Mouse (Mus musculus): ENCODE measurements at regions not wholly inside any gene's neighbourhood (a gene's known extent, or its start where the extent isn't known, plus 50 kb on each side); places are given as distances from the start of the nearest gene placed in this dataset.
A peak's percentile ranks its signal among the peaks of the same experiment; 100 is the strongest.

- Histone ChIP-seq H3K4me3 (no peak overlapping the region), H3K27me3 (peaks cover 4% of the 10 kb centered on the region), H3K27ac (peak overlapping the region; percentile 39; the same call in 1 of the 2 replicates), H3K36me3 (no peaks in the 10 kb centered on the region), H3K4me1 (peaks cover 21% of the 10 kb centered on the region), H3K9ac (no peak overlapping the region), H3K9me3 (no peaks in the 10 kb centered on the region), H3K4me2 (replicated peaks) (no peak overlapping the region)
- 0 out of 2 replicates have a peak, but pooled peaks have one; percentile 46 for ATAC-seq (ENCODE audit: low FRiP score, low read depth)
- 38% methylated on average over 9 of the region's 9 CpGs for WGBS
Measured at GRCm38 (mm10) chr4:137158201-137158600, 109.6 kb upstream of the Zbtb40 start.

- no peak for ATAC-seq (ENCODE audit: low FRiP score, low read depth)
- 64% methylated on average over 11 of the region's 11 CpGs for WGBS
- Histone ChIP-seq H3K27ac (no peak overlapping the region), H3K4me3 (no peak overlapping the region), H3K9me3 (peaks cover 7% of the 10 kb centered on the region), H3K36me3 (no peaks in the 10 kb centered on the region), H3K4me2 (replicated peaks) (no peak overlapping the region), H3K4me1 (peaks cover 21% of the 10 kb centered on the region), H3K27me3 (no peaks in the 10 kb centered on the region), H3K9ac (no peak overlapping the region)
Measured at GRCm38 (mm10) chr4:137156441-137157105, 108.0 kb upstream of the Zbtb40 start.

GRCm38 (mm10) chr4:137148756-137149155, 100.2 kb upstream of the Zbtb40 start:
- no peaks in the 10 kb centered on the region for H3K4me1 ChIP-seq
- no peak overlapping the region for H3K4me2 ChIP-seq (replicated peaks)
- no peak overlapping the region for H3K4me3 ChIP-seq
- 81% methylated on average over 4 of the region's 4 CpGs for WGBS
- peaks cover 7% of the 10 kb centered on the region for H3K9me3 ChIP-seq
- H3K36me3 ChIP-seq: no peaks in the 10 kb centered on the region
- H3K27me3 ChIP-seq: no peaks in the 10 kb centered on the region
- no peak overlapping the region for H3K27ac ChIP-seq
- no peak overlapping the region for H3K9ac ChIP-seq
- ATAC-seq (ENCODE audit: low FRiP score, low read depth): no peak

- Histone ChIP-seq H3K9me3 (peaks cover 7% of the 10 kb centered on the region), H3K4me2 (replicated peaks) (no peak overlapping the region), H3K27me3 (no peaks in the 10 kb centered on the region), H3K36me3 (no peaks in the 10 kb centered on the region), H3K4me1 (peaks cover 1% of the 10 kb centered on the region; the same call in 1 of the 2 replicates), H3K4me3 (no peak overlapping the region), H3K9ac (no peak overlapping the region), H3K27ac (no peak overlapping the region)
- ATAC-seq (ENCODE audit: low FRiP score, low read depth): no peak
- WGBS: 75% methylated on average over 13 of the region's 13 CpGs
Measured at GRCm38 (mm10) chr4:137147795-137148194, 99.2 kb upstream of the Zbtb40 start.

- Histone ChIP-seq H3K27ac (no peak overlapping the region), H3K9me3 (no peaks in the 10 kb centered on the region), H3K36me3 (no peaks in the 10 kb centered on the region), H3K4me1 (peaks cover 11% of the 10 kb centered on the region), H3K4me2 (replicated peaks) (no peak overlapping the region), H3K27me3 (no peaks in the 10 kb centered on the region), H3K4me3 (no peak overlapping the region), H3K9ac (no peak overlapping the region)
- 62% methylated on average over 3 of the region's 3 CpGs for WGBS
- no peak for ATAC-seq (ENCODE audit: low FRiP score, low read depth)
Measured at GRCm38 (mm10) chr4:137146326-137146725, 97.7 kb upstream of the Zbtb40 start.

GRCm38 (mm10) chr4:137142316-137142715, 93.7 kb upstream of the Zbtb40 start:
- Histone ChIP-seq H3K27ac (no peak overlapping the region; the same call in 1 of the 2 replicates), H3K4me2 (replicated peaks) (no peak overlapping the region), H3K9me3 (no peaks in the 10 kb centered on the region), H3K4me1 (peaks cover 11% of the 10 kb centered on the region), H3K4me3 (no peak overlapping the region), H3K36me3 (no peaks in the 10 kb centered on the region), H3K9ac (no peak overlapping the region), H3K27me3 (no peaks in the 10 kb centered on the region)
- ATAC-seq (ENCODE audit: low FRiP score, low read depth): no peak
- WGBS: 11% methylated on average over 9 of the region's 9 CpGs

GRCm38 (mm10) chr4:137139051-137139705, 90.6 kb upstream of the Zbtb40 start:
- peaks cover 18% of the 10 kb centered on the region for H3K4me1 ChIP-seq
- no peaks in the 10 kb centered on the region for H3K36me3 ChIP-seq
- 36% methylated on average over 17 of the region's 17 CpGs for WGBS
- H3K9ac ChIP-seq: no peak overlapping the region
- H3K9me3 ChIP-seq: no peaks in the 10 kb centered on the region
- no peak overlapping the region for H3K4me3 ChIP-seq
- ATAC-seq (ENCODE audit: low FRiP score, low read depth): no peak
- no peaks in the 10 kb centered on the region for H3K27me3 ChIP-seq
- H3K27ac ChIP-seq: no peak overlapping the region
- H3K4me2 ChIP-seq (replicated peaks): no peak overlapping the region

GRCm38 (mm10) chr4:137138127-137138526, 89.5 kb upstream of the Zbtb40 start:
- Histone ChIP-seq H3K4me3 (no peak overlapping the region), H3K4me2 (replicated peaks) (no peak overlapping the region), H3K9me3 (no peaks in the 10 kb centered on the region), H3K36me3 (no peaks in the 10 kb centered on the region), H3K4me1 (peaks cover 27% of the 10 kb centered on the region), H3K27me3 (no peaks in the 10 kb centered on the region), H3K9ac (no peak overlapping the region), H3K27ac (no peak overlapping the region)
- WGBS: 75% methylated on average over 6 of the region's 6 CpGs
- ATAC-seq (ENCODE audit: low FRiP score, low read depth): no peak

GRCm38 (mm10) chr4:137136313-137136712, 87.7 kb upstream of the Zbtb40 start:
- Histone ChIP-seq H3K9me3 (no peaks in the 10 kb centered on the region), H3K36me3 (no peaks in the 10 kb centered on the region), H3K27ac (no peak overlapping the region), H3K9ac (no peak overlapping the region), H3K27me3 (no peaks in the 10 kb centered on the region), H3K4me2 (replicated peaks) (no peak overlapping the region), H3K4me3 (no peak overlapping the region), H3K4me1 (peaks cover 16% of the 10 kb centered on the region)
- WGBS: 69% methylated on average over 4 of the region's 4 CpGs
- no peak for ATAC-seq (ENCODE audit: low FRiP score, low read depth)

- Histone ChIP-seq H3K4me2 (replicated peaks) (no peak overlapping the region), H3K4me3 (no peak overlapping the region), H3K9me3 (no peaks in the 10 kb centered on the region), H3K36me3 (no peaks in the 10 kb centered on the region), H3K27ac (no peak overlapping the region), H3K4me1 (peaks cover 16% of the 10 kb centered on the region), H3K27me3 (0 out of 2 replicates have a peak, but pooled peaks cover under 1% of the 10 kb centered on the region), H3K9ac (no peak overlapping the region)
- no peak for ATAC-seq (ENCODE audit: low FRiP score, low read depth)
- 37% methylated on average over 8 of the region's 8 CpGs for WGBS
Measured at GRCm38 (mm10) chr4:137135792-137136191, 87.2 kb upstream of the Zbtb40 start.

- Histone ChIP-seq H3K27ac (no peak overlapping the region), H3K9me3 (no peaks in the 10 kb centered on the region), H3K4me2 (replicated peaks) (no peak overlapping the region), H3K36me3 (no peaks in the 10 kb centered on the region), H3K4me3 (no peak overlapping the region), H3K27me3 (peaks cover 3% of the 10 kb centered on the region; the same call in 1 of the 2 replicates), H3K9ac (no peak overlapping the region; the same call in 1 of the 2 replicates), H3K4me1 (peaks cover 16% of the 10 kb centered on the region)
- no peak for ATAC-seq (ENCODE audit: low FRiP score, low read depth)
- WGBS: 70% methylated on average over 5 of the region's 5 CpGs
Measured at GRCm38 (mm10) chr4:137134553-137134952, 86.0 kb upstream of the Zbtb40 start.

- no peaks in the 10 kb centered on the region for H3K36me3 ChIP-seq
- no peak overlapping the region for H3K4me2 ChIP-seq (replicated peaks)
- ATAC-seq (ENCODE audit: low FRiP score, low read depth): no peak; the same call in 1 of the 2 replicates
- no peaks in the 10 kb centered on the region for H3K9me3 ChIP-seq
- no peak overlapping the region for H3K9ac ChIP-seq
- peaks cover 16% of the 10 kb centered on the region for H3K4me1 ChIP-seq
- H3K27ac ChIP-seq: no peak overlapping the region
- H3K27me3 ChIP-seq: peaks cover 11% of the 10 kb centered on the region
- WGBS: 35% methylated on average over 13 of the region's 13 CpGs
- no peak overlapping the region for H3K4me3 ChIP-seq
Measured at GRCm38 (mm10) chr4:137133789-137134188, 85.2 kb upstream of the Zbtb40 start.

Measured in limb, embryonic 13.5 days (tissue).